Mouse (Mus musculus) cerebellum, adult 2 months (tissue): ENCODE measurements around the gene Prr18. TPM values are rescaled to one million over a fixed set of nuclear protein-coding genes. Genes with fewer than 3 reads are reported as not detected.

Source experiments
- DNase-seq, 2 experiments: peaks; one replicate each; pipeline ENCODE4 v3.0.0; 2021
- H3K27ac ChIP-seq: fragments of 200-500 bp; 2 replicates; pipeline ENCODE4 v1.5.1; 2012; ENCODE audit warnings: low read length, control low read depth, inconsistent platforms; ENCODE audit not compliant: insufficient read depth
- H3K27me3 ChIP-seq: fragments of 200-500 bp; 2 replicates; pipeline ENCODE4 v1.6.1; 2012; ENCODE audit warnings: inconsistent platforms, mild to moderate bottlenecking, low read length, moderate library complexity; ENCODE audit not compliant: control insufficient read depth, insufficient read depth
- H3K4me1 ChIP-seq: fragments of 200-500 bp; 2 replicates; pipeline ENCODE4 v1.6.1; 2011; ENCODE audit warnings: low read length; ENCODE audit not compliant: control insufficient read depth, insufficient read depth
- H3K4me3 ChIP-seq: fragments of 200-500 bp; replicated peaks from 2 replicates; pipeline ENCODE3; 2011; ENCODE audit warnings: mild to moderate bottlenecking, low read depth, low read length, control low read depth; ENCODE audit not compliant: insufficient read depth
- CTCF ChIP-seq: fragments of 200-500 bp; IDR thresholded peaks from 2 replicates; pipeline ENCODE4 v1.5.1; 2011; ENCODE audit warnings: low read depth, mild to moderate bottlenecking, control low read depth, low read length, moderate library complexity, borderline replicate concordance; ENCODE audit not compliant: insufficient read depth
- POLR2A ChIP-seq: fragments of 200-500 bp; IDR thresholded peaks from 2 replicates; pipeline ENCODE4 v1.6.1; 2011; ENCODE audit warnings: low read length, control low read depth, borderline replicate concordance; ENCODE audit not compliant: insufficient read depth
- WGBS: fragments of 180-500 bp; shearing (Covaris S2); methylation state at CpG from one replicate; pipeline ENCODE4 v1.1.7; 2018; 5-methylcytosine and 5-hydroxymethylcytosine counted together
- polyA plus RNA-seq: library from polyadenylated mRNA; depleted of rRNA; stranded (reverse); fragments of >200 nt; gene quantifications from 2 replicates; pipeline ENCODE4 v1.2.3, GENCODE M21; 2012; rRNA removed

The Prr18 gene
- polyA plus RNA-seq, 1 experiment, result 78.1 TPM

- no peak for DNase-seq
- WGBS, result 93% methylated on average over 2 of the region's 2 CpGs
- H3K27me3 ChIP-seq, result no peaks in the 10 kb centered on the region
Observed at GRCm38 (mm10) chr17:8385441-8385840, 48.2 kb downstream of the Prr18 start.

GRCm38 (mm10) chr17:8388463-8388862, 51.2 kb downstream of the Prr18 start:
- 8% methylated on average over 13 of the region's 13 CpGs for WGBS
- Histone ChIP-seq H3K27ac (no peak overlapping the region), H3K4me1 (no peaks in the 10 kb centered on the region)

More at GRCm38 (mm10) chr17:8385441-8385840, 48.2 kb downstream of the Prr18 start:
- Histone ChIP-seq H3K4me1 (no peaks in the 10 kb centered on the region), H3K4me3 (no peak overlapping the region), H3K27ac (no peak overlapping the region)
- no peak for TF ChIP-seq POLR2A
- no peak for TF ChIP-seq CTCF

GRCm38 (mm10) chr17:8388990-8389789, 51.9 kb downstream of the Prr18 start:
- 12% methylated on average over 28 of the region's 28 CpGs for WGBS
- DNase-seq, result no peak
- no peaks in the 10 kb centered on the region for H3K4me1 ChIP-seq
- H3K27me3 ChIP-seq, result no peaks in the 10 kb centered on the region
- TF ChIP-seq POLR2A (no peak), CTCF (no peak)
- no peak overlapping the region for H3K27ac ChIP-seq
- H3K4me3 ChIP-seq, result no peak overlapping the region

More at GRCm38 (mm10) chr17:8388463-8388862, 51.2 kb downstream of the Prr18 start:
- H3K27me3 ChIP-seq, result no peaks in the 10 kb centered on the region
- peak; percentile 32 to 47 for DNase-seq
- no peak overlapping the region for H3K4me3 ChIP-seq
- no peak for TF ChIP-seq POLR2A
- peak; percentile 63 for TF ChIP-seq CTCF

- Histone ChIP-seq H3K27ac (no peak overlapping the region), H3K4me3 (no peak overlapping the region), H3K27me3 (no peaks in the 10 kb centered on the region), H3K4me1 (no peaks in the 10 kb centered on the region)
- TF ChIP-seq POLR2A (no peak), CTCF (no peak)
- WGBS, result 23% methylated on average over 10 of the region's 10 CpGs
- no peak for DNase-seq
Observed at GRCm38 (mm10) chr17:8389790-8390095, 52.5 kb downstream of the Prr18 start.

- no peak for DNase-seq
- Histone ChIP-seq H3K4me1 (no peaks in the 10 kb centered on the region), H3K27ac (no peak overlapping the region), H3K4me3 (no peak overlapping the region), H3K27me3 (no peaks in the 10 kb centered on the region)
- 84% methylated on average over 4 of the region's 4 CpGs for WGBS
- TF ChIP-seq POLR2A (no peak), CTCF (no peak)
Observed at GRCm38 (mm10) chr17:8390487-8390886, 53.2 kb downstream of the Prr18 start.

Other genes with a start within 250 kb of the Prr18 start
- gene Gm49673, start 189.7 kb upstream of the Prr18 start, polyA plus RNA-seq, result 0.89 and 1.7 TPM in 2 replicates
- 11.3 and 13.7 TPM in 2 replicates for gene Rnaset2a, start 189.4 kb upstream of the Prr18 start, polyA plus RNA-seq
- 19.3 and 20.5 TPM in 2 replicates for gene Fgfr1op, start 172.0 kb upstream of the Prr18 start, polyA plus RNA-seq
- gene Ccr6, start 101.4 kb upstream of the Prr18 start, polyA plus RNA-seq, result not detected in 2 replicates
- 524 and 528 TPM in 2 replicates for gene Mpc1, start 54.6 kb upstream of the Prr18 start, polyA plus RNA-seq
- 116 and 118 TPM in 2 replicates for gene Sft2d1, start 26.4 kb upstream of the Prr18 start, polyA plus RNA-seq
- 0.80 and 1.0 TPM in 2 replicates for gene T2, start 18.5 kb downstream of the Prr18 start, polyA plus RNA-seq
- gene T, start 97.0 kb downstream of the Prr18 start, polyA plus RNA-seq, result 0.15 TPM in 1 of 2 replicates, not detected in the other
- 31.9 and 40.9 TPM in 2 replicates for gene Pde10a, start 187.9 kb downstream of the Prr18 start, polyA plus RNA-seq
- gene Gm17087, start 229.5 kb downstream of the Prr18 start, polyA plus RNA-seq, result not detected in 2 replicates